16 mouse cellular contexts compared by ENCODE assay signal in the genomic region with DNA sequence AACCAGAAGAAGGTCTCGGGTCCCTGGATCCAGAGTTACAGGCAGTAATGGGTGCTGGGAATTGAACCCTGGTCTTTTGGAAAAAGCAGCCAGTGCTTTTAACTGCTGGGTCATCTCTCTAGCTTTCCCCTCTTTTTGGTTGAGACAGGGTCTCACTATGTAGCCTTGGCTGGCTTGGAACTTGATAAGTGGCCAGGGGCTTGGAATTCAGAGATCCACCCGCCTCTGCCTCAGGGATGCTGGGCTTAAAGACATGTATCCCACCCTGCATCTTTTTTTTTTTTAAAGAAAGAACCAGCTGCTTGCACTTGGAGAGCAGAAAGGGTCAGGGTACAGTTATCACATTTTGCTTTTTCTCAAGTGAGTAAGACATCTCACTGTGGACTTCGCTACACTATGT. TPM values are rescaled to one million over a fixed set of nuclear protein-coding genes. Genes with fewer than 3 reads are reported as not detected.
DNase-seq lines count a peak whose midpoint lies in the region; ATAC-seq and TF ChIP-seq lines count a peak whose summit lies in the region.
"Had no signal": no experiment of that assay in that cellular context is flagged by ENCODE, and none has a peak within 500 bp of the region (broad histone marks: within the 10 kb centered on the region; RNA-seq: fewer than 3 reads in every experiment).

No protein-coding gene starts in this region.

- H3K4me3 ChIP-seq in heart, embryonic 13.5 days, result no peak overlapping the region
- H3K4me3 ChIP-seq in layer of hippocampus, adult 2 months, result no peak overlapping the region
- H3K4me3 ChIP-seq in hindbrain, postnatal 0 days (ENCODE audit: low read length), result no peak overlapping the region
- no peak overlapping the region for H3K4me3 ChIP-seq in intestine, embryonic 16.5 days (ENCODE audit: low read length)
- H3K4me3 ChIP-seq in midbrain, embryonic 10.5 days, result no peak overlapping the region
- H3K4me3 ChIP-seq: embryonic facial prominence, embryonic 15.5 days; heart, adult 2 months had no signal

- no peak for TF ChIP-seq CTCF in layer of hippocampus, adult 2 months (conservative IDR thresholded peaks at IDR 0.05)
- no peak for TF ChIP-seq CTCF in hindbrain, postnatal 0 days (IDR thresholded peaks at IDR 0.05; ENCODE audit: low read depth)

- ATAC-seq in heart, embryonic 13.5 days (ENCODE audit: extremely low read depth, insufficient number of reproducible peaks, low FRiP score, low TSS enrichment), result no peak
- ATAC-seq in hindbrain, postnatal 0 days, result no peak
- ATAC-seq in intestine, embryonic 16.5 days, result no peak

- no peaks in the 10 kb centered on the region for H3K27me3 ChIP-seq in heart, embryonic 13.5 days (replicated peaks)
- H3K27me3 ChIP-seq in hindbrain, postnatal 0 days (ENCODE audit: insufficient read depth, low read length), result no peaks in the 10 kb centered on the region
- no peaks in the 10 kb centered on the region for H3K27me3 ChIP-seq in intestine, embryonic 16.5 days (replicated peaks; ENCODE audit: control insufficient read depth, insufficient read depth, low read length)
- H3K27me3 ChIP-seq in midbrain, embryonic 10.5 days (ENCODE audit: low read depth, poor library complexity, severe bottlenecking), result no peaks in the 10 kb centered on the region
- H3K27me3 ChIP-seq: embryonic facial prominence, embryonic 15.5 days had no signal

- H3K9me3 ChIP-seq in heart, embryonic 13.5 days, result no peaks in the 10 kb centered on the region
- no peaks in the 10 kb centered on the region for H3K9me3 ChIP-seq in hindbrain, postnatal 0 days (ENCODE audit: low read length)
- no peaks in the 10 kb centered on the region for H3K9me3 ChIP-seq in intestine, embryonic 16.5 days (ENCODE audit: control insufficient read depth, low read length)
- H3K9me3 ChIP-seq in midbrain, embryonic 10.5 days (replicated peaks), result no peaks in the 10 kb centered on the region
- H3K9me3 ChIP-seq: embryonic facial prominence, embryonic 15.5 days had no signal

- H3K9ac ChIP-seq in heart, embryonic 13.5 days, result no peak overlapping the region
- H3K9ac ChIP-seq in hindbrain, postnatal 0 days (replicated peaks; ENCODE audit: low read length), result 0 out of 2 replicates have a peak overlapping the region, but pooled peaks have one; percentile 30
- H3K9ac ChIP-seq in intestine, embryonic 16.5 days (ENCODE audit: low read depth, low read length), result no peak overlapping the region
- H3K9ac ChIP-seq: embryonic facial prominence, embryonic 15.5 days had no signal

- peaks cover 57% of the 10 kb centered on the region for H3K4me1 ChIP-seq in heart, embryonic 13.5 days
- H3K4me1 ChIP-seq in hindbrain, postnatal 0 days (ENCODE audit: insufficient read depth, low read length), result peaks cover 18% of the 10 kb centered on the region
- peaks cover 32% of the 10 kb centered on the region for H3K4me1 ChIP-seq in intestine, embryonic 16.5 days (ENCODE audit: control insufficient read depth, insufficient read depth, low read length)
- peaks cover 11% of the 10 kb centered on the region; the same call in 1 of the 2 replicates for H3K4me1 ChIP-seq in midbrain, embryonic 10.5 days

- no peak for DNase-seq in heart, adult 11 months
- no peak for DNase-seq in layer of hippocampus, adult 2 months (ENCODE audit: low spot score in 2 of 2)
- DNase-seq in layer of hippocampus, adult 9-10 months (ENCODE audit: low spot score), result no peak
- no peak for DNase-seq in hindbrain, postnatal 0 days (ENCODE audit: low spot score)
- DNase-seq in midbrain, embryonic 10.5 days (ENCODE audit: low spot score), result no peak
- DNase-seq in urinary bladder, postnatal 14 days (ENCODE audit: low spot score), result no peak
- DNase-seq: adrenal gland, adult 2 months; gastrocnemius, postnatal 25 days; heart, adult 2 months; kidney, adult 8-10 months; kidney, postnatal 14 days; layer of hippocampus, postnatal 36 days; right cerebral cortex, postnatal 4 days had no signal

- WGBS in heart, embryonic 13.5 days, result 86% methylated on average over 3 of the region's 3 CpGs
- WGBS in hindbrain, postnatal 0 days, result 88% methylated on average over 3 of the region's 3 CpGs
- WGBS in intestine, embryonic 16.5 days, result 84% methylated on average over 3 of the region's 3 CpGs
- WGBS in midbrain, embryonic 10.5 days, result 89% methylated on average over 3 of the region's 3 CpGs

- H3K36me3 ChIP-seq in heart, embryonic 13.5 days, result 0 out of 2 replicates have a peak, but pooled peaks cover 12% of the 10 kb centered on the region
- H3K36me3 ChIP-seq in hindbrain, postnatal 0 days (ENCODE audit: insufficient read depth, low read length), result no peaks in the 10 kb centered on the region
- H3K36me3 ChIP-seq in intestine, embryonic 16.5 days (ENCODE audit: control insufficient read depth, insufficient read depth, low read length), result 0 out of 2 replicates have a peak, but pooled peaks cover 2% of the 10 kb centered on the region
- no peaks in the 10 kb centered on the region for H3K36me3 ChIP-seq in midbrain, embryonic 10.5 days

- H3K27ac ChIP-seq in heart, embryonic 13.5 days (replicated peaks), result peak overlapping the region; percentile 88
- peak overlapping the region; percentile 71; the same call in 1 of the 2 replicates for H3K27ac ChIP-seq in layer of hippocampus, adult 2 months
- peak overlapping the region; percentile 90 for H3K27ac ChIP-seq in hindbrain, postnatal 0 days
- peak overlapping the region; percentile 78 for H3K27ac ChIP-seq in intestine, embryonic 16.5 days (ENCODE audit: low read length)
- H3K27ac ChIP-seq in midbrain, embryonic 10.5 days (replicated peaks), result no peak overlapping the region
- H3K27ac ChIP-seq: embryonic facial prominence, embryonic 15.5 days; heart, adult 2 months had no signal

- no peak overlapping the region for H3K4me2 ChIP-seq in heart, embryonic 13.5 days
- no peak overlapping the region for H3K4me2 ChIP-seq in hindbrain, postnatal 0 days (ENCODE audit: low read depth, low read length)
- H3K4me2 ChIP-seq in intestine, embryonic 16.5 days (ENCODE audit: low read depth, low read length), result no peak overlapping the region
- H3K4me2 ChIP-seq: embryonic facial prominence, embryonic 15.5 days had no signal

RNA-seq across cellular contexts. Expression of a gene that starts 35.8 kb away (rescaled TPM):
- 17.6 and 18.7 TPM in 2 replicates for polyA plus RNA-seq in heart, embryonic 13.5 days (2015; fragmentation: Nextera tagmentation; extraction: Ambion mirVana)
- total RNA-seq in layer of hippocampus, adult 2 months (2021), result 100 to 1,000 TPM; 113 to 120 TPM
- total RNA-seq in hindbrain, postnatal 0 days (2014; rRNA removed), result 20.1 and 24.1 TPM in 2 replicates
- polyA plus RNA-seq in hindbrain, postnatal 0 days (2015; fragmentation: Nextera tagmentation; extraction: Ambion mirVana), result 31.0 and 32.1 TPM in 2 replicates
- 19.0 and 21.1 TPM in 2 replicates for polyA plus RNA-seq in intestine, embryonic 16.5 days (2015; fragmentation: Nextera tagmentation; extraction: Ambion mirVana)
- 11.8 and 14.3 TPM in 2 replicates for polyA plus RNA-seq in midbrain, embryonic 10.5 days (2016; fragmentation: Nextera tagmentation; extraction: Ambion mirVana)

RNA-seq across cellular contexts. Expression of a gene that starts 46.1 kb away (rescaled TPM):
- polyA plus RNA-seq in heart, embryonic 13.5 days (2015; fragmentation: Nextera tagmentation; extraction: Ambion mirVana), result 29.7 and 34.8 TPM in 2 replicates
- 10 to 100 TPM; 50.5 to 53.1 TPM for total RNA-seq in layer of hippocampus, adult 2 months (2021)
- total RNA-seq in hindbrain, postnatal 0 days (2014; rRNA removed), result 49.3 and 52.9 TPM in 2 replicates
- 28.2 and 31.9 TPM in 2 replicates for polyA plus RNA-seq in hindbrain, postnatal 0 days (2015; fragmentation: Nextera tagmentation; extraction: Ambion mirVana)
- 30.4 and 32.5 TPM in 2 replicates for polyA plus RNA-seq in intestine, embryonic 16.5 days (2015; fragmentation: Nextera tagmentation; extraction: Ambion mirVana)
- 33.8 and 39.0 TPM in 2 replicates for polyA plus RNA-seq in midbrain, embryonic 10.5 days (2016; fragmentation: Nextera tagmentation; extraction: Ambion mirVana)
